In genomic region chr1:139314297-139314874, GRCm38 (mm10) we compare ENCODE assay signal across 8 mouse cellular contexts.
DNase-seq lines count a peak whose midpoint lies in the region; ATAC-seq and TF ChIP-seq lines count a peak whose summit lies in the region.
"Had no signal": no experiment of that assay in that cellular context is flagged by ENCODE, and none has a peak within 500 bp of the region (broad histone marks: within the 10 kb centered on the region; RNA-seq: fewer than 3 reads in every experiment).

No protein-coding gene starts in this region.

- TF ChIP-seq POLR2A in CH12.LX (IDR thresholded peaks at IDR 0.05; ENCODE audit: low read depth, low read length): no peak
- TF ChIP-seq POLR2A in thymus, adult 2 months (IDR thresholded peaks at IDR 0.05; ENCODE audit: control insufficient read depth, extremely low read depth, insufficient read depth, low read length, poor library complexity): no peak

- no peak overlapping the region for H3K27ac ChIP-seq in intestine, postnatal 0 days (ENCODE audit: low read depth, low read length)
- H3K27ac ChIP-seq in intestine, embryonic 15.5 days: no peak overlapping the region
- H3K27ac ChIP-seq in CH12.LX (ENCODE audit: insufficient read depth, low read depth): no peak overlapping the region
- H3K27ac ChIP-seq in thymus, adult 2 months (ENCODE audit: control insufficient read depth, insufficient read depth, low read length): no peak overlapping the region

- no peaks in the 10 kb centered on the region for H3K9me3 ChIP-seq in intestine, postnatal 0 days (ENCODE audit: control insufficient read depth)
- no peaks in the 10 kb centered on the region for H3K9me3 ChIP-seq in intestine, embryonic 15.5 days
- no peaks in the 10 kb centered on the region for H3K9me3 ChIP-seq in CH12.LX (replicated peaks; ENCODE audit: low read length)

- no peak overlapping the region for H3K4me2 ChIP-seq in intestine, postnatal 0 days (replicated peaks; ENCODE audit: low read depth)
- no peak overlapping the region for H3K4me2 ChIP-seq in intestine, embryonic 15.5 days (replicated peaks)
- H3K4me2 ChIP-seq in CH12.LX (ENCODE audit: insufficient read depth, low read depth, poor library complexity, severe bottlenecking): peak overlapping the region; percentile 11; the same call in 1 of the 2 replicates

- DNase-seq in CH12.LX (ENCODE audit: extremely low read depth): peak; percentile 37
- DNase-seq in NIH3T3 (ENCODE audit: low read depth): peak; percentile 26
- peak; percentile 15 to 33 for DNase-seq in kidney, postnatal 4 days
- no peak for DNase-seq in spleen, postnatal 14 days (ENCODE audit: low spot score in 2 of 2)
- DNase-seq in thymus, adult 2 months: no peak
- DNase-seq: cerebellum, adult 8-10 months had no signal

- no peaks in the 10 kb centered on the region for H3K27me3 ChIP-seq in intestine, postnatal 0 days (replicated peaks; ENCODE audit: control insufficient read depth, insufficient read depth, low read length)
- no peaks in the 10 kb centered on the region for H3K27me3 ChIP-seq in intestine, embryonic 15.5 days (replicated peaks)
- no peaks in the 10 kb centered on the region for H3K27me3 ChIP-seq in CH12.LX (replicated peaks)
- no peaks in the 10 kb centered on the region for H3K27me3 ChIP-seq in thymus, adult 2 months (ENCODE audit: control insufficient read depth, insufficient read depth, low read length)

- ATAC-seq in intestine, postnatal 0 days: no peak
- no peak for ATAC-seq in intestine, embryonic 15.5 days

- H3K79me2 ChIP-seq in CH12.LX (replicated peaks; ENCODE audit: control insufficient read depth, extremely low read depth, insufficient read depth, poor library complexity, severe bottlenecking): no peaks in the 10 kb centered on the region

- H3K4me3 ChIP-seq in intestine, postnatal 0 days (ENCODE audit: low read depth, low read length): no peak overlapping the region
- no peak overlapping the region for H3K4me3 ChIP-seq in intestine, embryonic 15.5 days (replicated peaks)
- no peak overlapping the region for H3K4me3 ChIP-seq in CH12.LX (replicated peaks in 1 of 3; ENCODE audit: low read depth in 2 of 3, low read length in 2 of 3, poor library complexity in 1 of 3)
- no peak overlapping the region for H3K4me3 ChIP-seq in thymus, adult 2 months (ENCODE audit: control insufficient read depth, insufficient read depth, low read length)

- in situ Hi-C loops in CH12.LX (cut with MboI; ENCODE audit: low pct_ligation_motif_present, low pct_unique_long_range_greater_than_20kb, low sequenced_read_pairs): no loop called here

- no peaks in the 10 kb centered on the region for H3K36me3 ChIP-seq in intestine, postnatal 0 days (ENCODE audit: control insufficient read depth, insufficient read depth)
- no peaks in the 10 kb centered on the region for H3K36me3 ChIP-seq in intestine, embryonic 15.5 days
- no peaks in the 10 kb centered on the region for H3K36me3 ChIP-seq in CH12.LX (replicated peaks in 1 of 2; ENCODE audit: control insufficient read depth in 1 of 2, insufficient read depth in 1 of 2, low read length in 1 of 2)
- no peaks in the 10 kb centered on the region for H3K36me3 ChIP-seq in thymus, adult 2 months (ENCODE audit: control insufficient read depth, insufficient read depth, low read length)

- no peak overlapping the region for H3K9ac ChIP-seq in intestine, postnatal 0 days (ENCODE audit: low read depth, low read length)
- H3K9ac ChIP-seq in intestine, embryonic 15.5 days: no peak overlapping the region
- H3K9ac ChIP-seq in CH12.LX (ENCODE audit: insufficient read depth, low read depth): no peak overlapping the region

- WGBS in intestine, postnatal 0 days: 82% methylated on average over 4 of the region's 4 CpGs
- 85% methylated on average over 4 of the region's 4 CpGs for WGBS in intestine, embryonic 15.5 days
- 90% methylated on average over 4 of the region's 4 CpGs for WGBS in thymus, adult 2 months

- dilution Hi-C loops in CH12.LX (cut with MboI; ENCODE audit: extremely low pct_ligation_motif_present, extremely low pct_unique_long_range_greater_than_20kb, low sequenced_read_pairs): no loop called here

- TF ChIP-seq CTCF in intestine, postnatal 0 days (IDR thresholded peaks at IDR 0.05; ENCODE audit: low read depth): peak; percentile 49
- TF ChIP-seq CTCF in CH12.LX (conservative IDR thresholded peaks at IDR 0.05 in 1 of 2, IDR thresholded peaks at IDR 0.05 in 1 of 2; ENCODE audit: low read depth in 2 of 2, low read length in 2 of 2): peak in 1 of 2 experiments; percentile 71; a peak in 3 of 4 replicates
- TF ChIP-seq CTCF in thymus, adult 2 months (IDR thresholded peaks at IDR 0.05; ENCODE audit: borderline replicate concordance, control insufficient read depth, extremely low read depth, insufficient read depth, low read length, poor library complexity): no peak

- peak; percentile 77 for TF ChIP-seq RAD21 in CH12.LX (IDR thresholded peaks at IDR 0.05; ENCODE audit: low read depth, low read length)

- no peak for TF ChIP-seq EP300 in CH12.LX (IDR thresholded peaks at IDR 0.05; ENCODE audit: low read length)

- H3K4me1 ChIP-seq in intestine, postnatal 0 days (replicated peaks; ENCODE audit: control insufficient read depth, insufficient read depth, low read length): no peaks in the 10 kb centered on the region
- H3K4me1 ChIP-seq in intestine, embryonic 15.5 days (replicated peaks): no peaks in the 10 kb centered on the region
- peaks cover 0 to 9% of the 10 kb centered on the region in 2 experiments; a peak in 2 of 4 replicates for H3K4me1 ChIP-seq in CH12.LX (ENCODE audit: control insufficient read depth in 1 of 2, insufficient read depth in 2 of 2)
- no peaks in the 10 kb centered on the region for H3K4me1 ChIP-seq in thymus, adult 2 months (replicated peaks; ENCODE audit: control insufficient read depth, insufficient read depth, low read length)

TF ChIP-seq in CH12.LX, 34 proteins besides CTCF, POLR2A, EP300 and RAD21:
- TF ChIP-seq MEF2A (IDR thresholded peaks at IDR 0.05; ENCODE audit: borderline replicate concordance, low read depth, low read length): no peak
- no peak for TF ChIP-seq TCF12 (IDR thresholded peaks at IDR 0.05; ENCODE audit: low read depth, low read length)
- TF ChIP-seq SMC3 (IDR thresholded peaks at IDR 0.05; ENCODE audit: low read depth, low read length): peak; percentile 70
- no peak for TF ChIP-seq GABPA (IDR thresholded peaks at IDR 0.05; ENCODE audit: insufficient replicate concordance, low read depth, low read length)

Comparison
In these comparisons a context has a peak if more than half of its experiments do, and no peak if none do; other contexts are left out.
1. DNase-seq: peak in CH12.LX (single experiment), NIH3T3 (single experiment) and kidney, postnatal 4 days (2 of 2); none in spleen, postnatal 14 days (0 of 2) and thymus, adult 2 months (single experiment).